Mouse (Mus musculus): Measurements from ENCODE around the gene Mmp21. TPM values are rescaled to one million over a fixed set of nuclear protein-coding genes. Genes with fewer than 3 reads are reported as not detected.

Gene Mmp21
- polyA plus RNA-seq, 1 experiment from 2014 or later: not detected

DNA sequence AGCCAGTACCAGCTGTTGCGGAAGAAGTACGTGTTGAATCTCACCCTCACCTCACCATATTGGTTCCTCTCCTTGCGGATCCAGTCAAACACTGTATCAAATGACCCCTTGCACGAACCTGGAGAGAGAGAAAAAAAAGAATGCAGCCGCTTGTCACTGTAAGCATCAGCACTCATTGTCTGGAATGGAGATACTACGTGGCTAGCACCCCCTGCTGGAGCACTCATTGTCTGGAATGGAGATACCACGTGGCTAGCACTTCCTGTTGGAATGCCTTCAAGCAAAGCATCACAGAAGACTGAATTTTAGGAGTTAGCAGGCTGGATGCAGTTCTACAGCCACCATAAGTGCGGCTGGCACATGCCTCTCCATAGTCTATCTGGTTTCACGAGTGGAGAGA, 3.9 kb downstream of the Mmp21 start:
- WGBS: 74% methylated on average over 9 of the region's 9 CpGs
- no peaks in the 10 kb centered on the region for H3K9me3 ChIP-seq (ENCODE audit: control insufficient read depth)
- H3K4me2 ChIP-seq (replicated peaks; ENCODE audit: low read depth): no peak overlapping the region
- H3K4me1 ChIP-seq (replicated peaks; ENCODE audit: control insufficient read depth, insufficient read depth, low read length): no peaks in the 10 kb centered on the region
- H3K27ac ChIP-seq (ENCODE audit: low read depth, low read length): no peak overlapping the region
- H3K4me3 ChIP-seq (ENCODE audit: low read depth, low read length): no peak overlapping the region
- ATAC-seq: no peak
- peaks cover 25% of the 10 kb centered on the region for H3K36me3 ChIP-seq (ENCODE audit: control insufficient read depth, insufficient read depth)
- no peak overlapping the region for H3K9ac ChIP-seq (ENCODE audit: low read depth, low read length)
- peak; percentile 61 for TF ChIP-seq CTCF (IDR thresholded peaks at IDR 0.05; ENCODE audit: low read depth)
- no peaks in the 10 kb centered on the region for H3K27me3 ChIP-seq (replicated peaks; ENCODE audit: control insufficient read depth, insufficient read depth, low read length)

DNA sequence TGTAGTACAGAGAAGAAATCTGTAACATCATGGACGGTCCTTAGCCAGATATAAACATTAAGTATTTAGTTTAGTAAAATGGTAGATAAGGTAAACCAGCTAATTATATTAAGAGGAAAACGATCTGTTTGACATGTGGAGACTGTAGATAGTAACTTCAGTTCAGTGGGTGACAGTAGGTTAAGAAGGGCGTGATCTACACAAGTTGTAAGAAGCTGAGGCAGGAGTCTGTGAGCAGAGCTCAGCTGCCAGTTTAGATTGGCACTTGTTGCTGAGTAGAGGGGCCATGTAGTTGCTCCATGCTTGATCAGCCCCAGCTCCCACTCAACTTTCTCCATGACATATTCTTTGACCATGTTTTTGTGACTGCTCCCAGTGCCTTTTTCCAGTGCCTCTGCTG, 9.0 kb downstream of the Mmp21 start:
- H3K27ac ChIP-seq (ENCODE audit: low read depth, low read length): no peak overlapping the region
- no peaks in the 10 kb centered on the region for H3K27me3 ChIP-seq (replicated peaks; ENCODE audit: control insufficient read depth, insufficient read depth, low read length)
- no peak overlapping the region for H3K4me2 ChIP-seq (replicated peaks; ENCODE audit: low read depth)
- no peak overlapping the region for H3K4me3 ChIP-seq (ENCODE audit: low read depth, low read length)
- H3K9ac ChIP-seq (ENCODE audit: low read depth, low read length): no peak overlapping the region
- no peak for ATAC-seq
- TF ChIP-seq CTCF (IDR thresholded peaks at IDR 0.05; ENCODE audit: low read depth): no peak
- WGBS: 86% methylated on average over 3 of the region's 3 CpGs
- H3K4me1 ChIP-seq (replicated peaks; ENCODE audit: control insufficient read depth, insufficient read depth, low read length): no peaks in the 10 kb centered on the region
- H3K36me3 ChIP-seq (ENCODE audit: control insufficient read depth, insufficient read depth): peaks cover 62% of the 10 kb centered on the region
- no peaks in the 10 kb centered on the region for H3K9me3 ChIP-seq (ENCODE audit: control insufficient read depth)

DNA sequence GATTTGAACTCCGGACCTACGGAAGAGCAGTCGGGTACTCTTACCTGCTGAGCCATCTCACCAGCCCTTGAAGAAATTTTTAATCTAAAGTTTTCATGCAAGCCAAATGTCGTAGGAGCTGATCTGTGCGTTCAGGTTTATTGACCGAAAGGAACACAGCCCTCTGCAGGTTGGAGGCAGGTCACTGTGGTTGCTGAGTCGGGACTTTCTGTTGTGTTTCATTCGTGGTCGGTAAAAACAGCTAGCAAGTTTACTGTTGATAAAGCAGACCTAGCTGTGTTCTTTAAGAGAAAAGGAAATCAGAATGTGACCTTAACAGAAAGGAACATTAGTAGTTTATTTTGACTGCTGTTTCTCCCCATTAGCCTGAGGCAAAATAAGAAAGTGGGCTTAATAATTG, 9.9 kb downstream of the Mmp21 start:
- WGBS: 90% methylated on average over 9 of the region's 9 CpGs
- Histone ChIP-seq H3K27me3 (replicated peaks; ENCODE audit: control insufficient read depth, insufficient read depth, low read length) (no peaks in the 10 kb centered on the region), H3K4me2 (replicated peaks; ENCODE audit: low read depth) (no peak overlapping the region), H3K27ac (ENCODE audit: low read depth, low read length) (no peak overlapping the region), H3K9ac (ENCODE audit: low read depth, low read length) (no peak overlapping the region), H3K9me3 (ENCODE audit: control insufficient read depth) (no peaks in the 10 kb centered on the region), H3K4me1 (replicated peaks; ENCODE audit: control insufficient read depth, insufficient read depth, low read length) (no peaks in the 10 kb centered on the region), H3K4me3 (ENCODE audit: low read depth, low read length) (no peak overlapping the region), H3K36me3 (ENCODE audit: control insufficient read depth, insufficient read depth) (peaks cover 66% of the 10 kb centered on the region)
- TF ChIP-seq CTCF (IDR thresholded peaks at IDR 0.05; ENCODE audit: low read depth): no peak
- no peak for ATAC-seq

DNA sequence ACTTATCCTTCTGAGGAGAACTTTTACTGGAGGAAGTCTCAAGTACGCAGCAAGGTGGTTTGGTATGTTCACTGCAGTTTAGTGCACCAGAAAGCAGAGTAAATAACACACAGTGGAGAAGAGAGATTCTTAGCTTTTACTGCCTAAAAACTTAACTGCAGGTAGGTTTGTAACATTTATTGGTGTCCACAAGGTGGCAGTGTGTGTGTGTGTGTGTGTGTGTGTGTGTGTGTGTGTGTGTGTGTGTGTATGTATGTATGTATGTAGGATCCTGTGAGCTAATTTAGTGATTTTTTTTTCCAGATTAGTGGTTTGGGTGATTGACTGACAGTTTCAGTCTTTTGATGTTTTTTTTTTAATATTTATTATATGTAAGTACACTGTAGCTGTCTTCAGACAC, 10.8 kb downstream of the Mmp21 start:
- Histone ChIP-seq H3K4me1 (replicated peaks; ENCODE audit: control insufficient read depth, insufficient read depth, low read length) (no peaks in the 10 kb centered on the region), H3K36me3 (ENCODE audit: control insufficient read depth, insufficient read depth) (peaks cover 74% of the 10 kb centered on the region), H3K27ac (ENCODE audit: low read depth, low read length) (no peak overlapping the region), H3K27me3 (replicated peaks; ENCODE audit: control insufficient read depth, insufficient read depth, low read length) (no peaks in the 10 kb centered on the region), H3K4me2 (replicated peaks; ENCODE audit: low read depth) (no peak overlapping the region), H3K4me3 (ENCODE audit: low read depth, low read length) (no peak overlapping the region), H3K9ac (ENCODE audit: low read depth, low read length) (no peak overlapping the region), H3K9me3 (ENCODE audit: control insufficient read depth) (no peaks in the 10 kb centered on the region)
- TF ChIP-seq CTCF (IDR thresholded peaks at IDR 0.05; ENCODE audit: low read depth): peak; percentile 69
- ATAC-seq: no peak
- WGBS: 85% methylated on average over 1 of the region's 1 CpGs

DNA sequence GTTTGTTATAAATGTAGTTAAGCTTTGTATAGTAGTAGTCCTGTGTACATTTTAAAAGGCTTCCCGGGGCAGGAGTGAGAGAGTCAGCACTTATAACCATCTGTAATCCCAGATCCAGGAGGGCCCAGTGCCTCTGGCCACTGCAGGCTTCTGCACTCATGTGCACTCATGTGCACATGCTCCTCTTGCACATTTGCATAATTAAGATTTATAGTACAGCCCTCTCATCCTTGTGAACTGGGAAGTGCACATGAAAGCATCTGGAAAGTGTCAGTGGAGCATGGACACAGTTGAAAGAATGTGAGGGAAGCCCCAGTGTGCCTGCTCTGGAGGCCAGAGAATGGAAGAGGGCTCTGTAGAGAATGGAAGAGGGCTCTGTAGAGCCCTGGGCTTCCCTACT, 17.4 kb downstream of the Mmp21 start:
- Histone ChIP-seq H3K9me3 (ENCODE audit: control insufficient read depth) (no peaks in the 10 kb centered on the region), H3K4me2 (replicated peaks; ENCODE audit: low read depth) (no peak overlapping the region), H3K27me3 (replicated peaks; ENCODE audit: control insufficient read depth, insufficient read depth, low read length) (no peaks in the 10 kb centered on the region), H3K4me1 (replicated peaks; ENCODE audit: control insufficient read depth, insufficient read depth, low read length) (no peaks in the 10 kb centered on the region), H3K36me3 (ENCODE audit: control insufficient read depth, insufficient read depth) (peaks cover 84% of the 10 kb centered on the region), H3K27ac (ENCODE audit: low read depth, low read length) (no peak overlapping the region), H3K9ac (ENCODE audit: low read depth, low read length) (no peak overlapping the region), H3K4me3 (ENCODE audit: low read depth, low read length) (no peak overlapping the region)
- ATAC-seq: no peak
- TF ChIP-seq CTCF (IDR thresholded peaks at IDR 0.05; ENCODE audit: low read depth): no peak
- WGBS: 81% methylated on average over 1 of the region's 1 CpGs

DNA sequence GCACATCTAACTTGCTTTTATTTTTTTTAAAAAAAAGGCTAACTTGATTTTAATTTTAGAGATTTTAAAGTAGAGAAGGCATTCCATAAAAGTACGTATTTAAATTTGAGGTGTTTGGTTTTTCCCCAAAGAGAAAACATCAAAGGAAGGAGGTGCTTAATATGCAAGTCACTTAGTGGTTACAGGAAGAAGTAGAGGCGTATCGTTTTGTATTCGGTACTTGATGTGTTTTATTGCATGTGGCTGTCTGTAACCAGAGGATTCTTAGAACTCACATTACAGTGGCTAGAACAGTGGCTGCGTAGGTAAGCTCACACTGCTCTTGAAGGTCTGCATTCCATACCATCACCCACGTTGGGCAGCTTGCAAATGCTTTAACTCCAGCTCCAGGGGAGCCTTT, 34.1 kb downstream of the Mmp21 start:
- Histone ChIP-seq H3K27me3 (replicated peaks; ENCODE audit: control insufficient read depth, insufficient read depth, low read length) (no peaks in the 10 kb centered on the region), H3K4me3 (ENCODE audit: low read depth, low read length) (no peak overlapping the region), H3K9ac (ENCODE audit: low read depth, low read length) (no peak overlapping the region), H3K27ac (ENCODE audit: low read depth, low read length) (no peak overlapping the region), H3K9me3 (ENCODE audit: control insufficient read depth) (no peaks in the 10 kb centered on the region), H3K4me2 (replicated peaks; ENCODE audit: low read depth) (no peak overlapping the region), H3K4me1 (replicated peaks; ENCODE audit: control insufficient read depth, insufficient read depth, low read length) (no peaks in the 10 kb centered on the region), H3K36me3 (ENCODE audit: control insufficient read depth, insufficient read depth) (peaks cover 76% of the 10 kb centered on the region)
- 96% methylated on average over 6 of the region's 6 CpGs for WGBS
- no peak for ATAC-seq
- no peak for TF ChIP-seq CTCF (IDR thresholded peaks at IDR 0.05; ENCODE audit: low read depth)

DNA sequence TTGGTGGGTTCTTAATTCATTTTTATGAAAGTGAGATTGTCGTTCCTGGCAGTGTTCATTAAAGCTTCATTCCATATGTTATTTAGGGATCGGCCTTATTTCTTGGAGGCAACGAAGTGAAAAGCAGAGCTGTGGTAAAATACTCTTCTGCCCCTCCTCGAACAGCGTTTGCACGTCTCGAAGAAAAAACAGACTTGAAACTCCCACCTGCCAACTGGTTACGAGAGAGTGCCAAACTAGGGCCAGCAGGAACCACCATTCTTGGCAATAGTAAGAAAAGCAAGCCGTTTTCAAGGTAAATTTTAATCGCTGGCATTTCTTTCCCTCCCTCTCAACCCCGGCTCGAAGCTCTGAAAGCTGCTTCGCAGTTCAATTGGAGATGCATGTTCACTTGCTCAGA, 41.0 kb downstream of the Mmp21 start:
- no peak overlapping the region for H3K27ac ChIP-seq (ENCODE audit: low read depth, low read length)
- peaks cover 6% of the 10 kb centered on the region; the same call in 1 of the 2 replicates for H3K4me1 ChIP-seq (replicated peaks; ENCODE audit: control insufficient read depth, insufficient read depth, low read length)
- ATAC-seq: no peak
- no peaks in the 10 kb centered on the region for H3K27me3 ChIP-seq (replicated peaks; ENCODE audit: control insufficient read depth, insufficient read depth, low read length)
- H3K4me3 ChIP-seq (ENCODE audit: low read depth, low read length): peak overlapping the region; percentile 97; the same call in 1 of the 2 replicates
- H3K9me3 ChIP-seq (ENCODE audit: control insufficient read depth): no peaks in the 10 kb centered on the region
- 90% methylated on average over 13 of the region's 13 CpGs for WGBS
- H3K9ac ChIP-seq (ENCODE audit: low read depth, low read length): no peak overlapping the region; the same call in 1 of the 2 replicates
- peak overlapping the region; percentile 82 for H3K4me2 ChIP-seq (replicated peaks; ENCODE audit: low read depth)
- H3K36me3 ChIP-seq (ENCODE audit: control insufficient read depth, insufficient read depth): peaks cover 30% of the 10 kb centered on the region
- TF ChIP-seq CTCF (IDR thresholded peaks at IDR 0.05; ENCODE audit: low read depth): no peak
